Mouse (Mus musculus): ENCODE results near the gene Parp3. TPM values are rescaled to one million over a fixed set of nuclear protein-coding genes. Genes with fewer than 3 reads are reported as not detected.

Gene Parp3
- polyA plus RNA-seq, 1 experiment from 2014 or later = 3.5 TPM

GRCm38 (mm10) chr9:106465571-106466200 lies 11.1 kb downstream of the Parp3 start, which contains the start of gene Gpr62:
Gene Gpr62, minus strand, starts transcription at chr9:106465938.
- WGBS = 27% methylated on average over 26 of the region's 26 CpGs
- peak within 1 kb of the TSS; percentile 99 for H3K4me2 ChIP-seq
- H3K36me3 ChIP-seq = peaks cover 39% of the 10 kb centered on the region
- H3K27me3 ChIP-seq = peaks cover 8% of the 10 kb centered on the region; the same call in 1 of the 2 replicates
- peak within 1 kb of the TSS; percentile 66 for H3K4me3 ChIP-seq (replicated peaks)
- no peak for ATAC-seq (ENCODE audit: insufficient number of reproducible peaks, insufficient read depth, low FRiP score, low TSS enrichment, low read depth)
- no peaks in the 10 kb centered on the region for H3K9me3 ChIP-seq
- H3K9ac ChIP-seq (replicated peaks) = peak within 1 kb of the TSS; percentile 82
- peak within 1 kb of the TSS; percentile 67 for H3K27ac ChIP-seq
- H3K4me1 ChIP-seq (replicated peaks) = peaks cover 19% of the 10 kb centered on the region

DNA sequence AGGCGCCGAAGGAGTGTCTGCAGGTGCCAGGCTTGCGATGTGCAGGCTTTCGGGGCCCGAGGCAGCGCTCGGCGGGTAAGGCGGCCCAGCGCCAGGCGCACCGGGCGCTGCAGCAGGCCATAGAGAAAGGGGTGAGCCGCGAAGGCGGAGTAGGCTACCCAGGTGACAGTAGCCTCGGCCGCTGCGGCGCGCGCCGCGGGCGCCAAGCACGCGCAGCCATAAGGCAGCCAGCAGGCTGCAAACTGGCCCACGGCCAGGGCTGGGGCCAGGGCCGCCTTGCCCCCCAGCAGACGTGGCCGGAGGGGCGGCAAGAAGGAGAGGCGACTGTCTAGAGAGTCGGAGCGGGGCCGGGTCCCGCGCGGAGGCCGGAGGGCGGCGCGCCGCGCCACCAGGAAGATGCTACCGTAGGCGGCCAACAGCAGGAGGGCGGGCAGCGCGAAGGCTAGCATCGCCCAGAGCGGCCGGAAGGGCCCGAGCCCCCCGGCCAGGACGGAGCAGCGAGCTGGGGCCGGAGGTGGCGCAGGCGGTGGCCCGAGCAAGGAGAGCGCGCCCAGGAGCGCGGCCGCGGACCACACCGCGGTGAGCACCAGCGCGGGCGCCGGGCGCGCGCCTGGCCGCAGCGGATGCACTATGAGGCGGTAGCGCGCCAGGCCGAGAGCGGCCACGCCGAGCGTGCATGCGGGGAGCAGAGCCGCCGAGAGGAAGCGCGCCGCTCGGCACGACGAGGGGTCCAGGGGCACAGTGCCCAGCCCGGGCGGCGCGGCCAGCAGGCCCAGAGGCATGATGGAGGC lies 11.8 kb downstream of the Parp3 start:
- Histone ChIP-seq H3K27ac (peak overlapping the region; percentile 67), H3K4me3 (replicated peaks) (peak overlapping the region; percentile 66), H3K9ac (replicated peaks) (peak overlapping the region; percentile 82), H3K36me3 (peaks cover 46% of the 10 kb centered on the region), H3K27me3 (peaks cover 8% of the 10 kb centered on the region; the same call in 1 of the 2 replicates), H3K4me1 (replicated peaks) (peaks cover 24% of the 10 kb centered on the region), H3K9me3 (no peaks in the 10 kb centered on the region), H3K4me2 (peak overlapping the region; percentile 99)
- 1% methylated on average over 99 of the region's 99 CpGs for WGBS
- peak; percentile 61 for ATAC-seq (ENCODE audit: insufficient number of reproducible peaks, insufficient read depth, low FRiP score, low TSS enrichment, low read depth)

- no peak for ATAC-seq (ENCODE audit: insufficient number of reproducible peaks, insufficient read depth, low FRiP score, low TSS enrichment, low read depth)
- peaks cover 52% of the 10 kb centered on the region for H3K36me3 ChIP-seq
- H3K27ac ChIP-seq = peak overlapping the region; percentile 29; the same call in 1 of the 2 replicates
- H3K4me2 ChIP-seq = no peak overlapping the region
- H3K9me3 ChIP-seq = no peaks in the 10 kb centered on the region
- H3K9ac ChIP-seq (replicated peaks) = no peak overlapping the region
- H3K4me3 ChIP-seq (replicated peaks) = no peak overlapping the region
- 88% methylated on average over 21 of the region's 21 CpGs for WGBS
- peaks cover 8% of the 10 kb centered on the region; the same call in 1 of the 2 replicates for H3K27me3 ChIP-seq
- peaks cover 29% of the 10 kb centered on the region for H3K4me1 ChIP-seq (replicated peaks)
These were observed 13.4 kb downstream of the Parp3 start for GRCm38 (mm10) chr9:106463122-106464063.

DNA sequence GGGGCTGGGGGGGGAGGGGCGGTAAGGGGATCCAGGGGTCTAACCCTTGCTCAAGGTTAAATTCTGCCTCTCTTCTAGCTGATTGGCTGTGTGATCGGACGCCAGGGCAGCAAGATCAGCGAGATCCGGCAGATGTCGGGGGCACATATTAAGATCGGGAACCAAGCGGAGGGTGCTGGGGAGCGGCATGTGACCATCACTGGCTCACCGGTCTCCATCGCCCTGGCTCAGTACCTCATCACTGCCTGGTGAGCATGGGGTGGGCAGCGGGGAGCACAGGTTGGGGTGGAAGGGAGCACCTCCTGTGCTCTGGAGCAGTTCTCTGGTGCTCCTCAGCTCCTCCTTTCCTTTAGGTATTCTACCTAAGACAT lies 14.3 kb downstream of the Parp3 start:
- 91% methylated on average over 12 of the region's 12 CpGs for WGBS
- Histone ChIP-seq H3K4me2 (no peak overlapping the region), H3K4me1 (replicated peaks) (peaks cover 38% of the 10 kb centered on the region)

DNA sequence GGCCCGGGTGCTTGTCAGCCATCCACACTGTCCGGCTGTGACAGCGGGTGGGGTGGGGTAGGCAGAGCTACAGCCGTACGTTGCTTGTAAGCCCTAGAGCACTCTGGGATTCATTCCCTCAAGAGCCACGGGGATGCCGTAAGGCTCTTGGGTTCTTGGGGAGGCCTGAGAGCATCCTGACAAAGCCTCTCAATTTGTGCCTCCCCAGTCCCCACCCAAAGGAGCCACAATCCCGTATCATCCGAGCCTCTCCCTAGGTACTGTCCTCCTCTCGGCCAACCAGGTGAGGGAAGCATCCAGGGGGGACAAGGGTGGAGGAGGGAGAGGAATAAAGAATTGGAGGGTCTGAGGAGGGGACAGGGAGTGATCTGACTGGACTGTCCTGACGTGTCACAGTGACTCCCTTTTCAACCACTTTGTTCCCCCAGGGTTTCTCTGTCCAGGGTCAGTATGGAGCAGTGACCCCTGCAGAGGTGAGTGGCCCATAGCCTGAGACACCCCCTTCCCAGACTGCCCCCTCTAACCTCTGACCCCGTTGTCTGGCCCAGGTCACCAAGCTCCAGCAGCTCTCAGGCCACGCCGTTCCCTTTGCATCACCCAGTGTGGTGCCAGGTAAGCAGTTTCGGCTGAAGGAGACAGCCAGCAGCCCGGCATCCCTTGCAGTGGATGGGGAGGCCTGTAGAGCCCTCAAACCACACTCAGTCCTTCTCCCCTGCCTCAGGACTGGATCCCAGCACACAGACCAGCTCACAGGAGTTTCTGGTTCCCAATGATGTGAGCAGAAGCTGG lies 14.9 kb downstream of the Parp3 start:
- no peak overlapping the region for H3K9ac ChIP-seq (replicated peaks)
- peaks cover 66% of the 10 kb centered on the region for H3K36me3 ChIP-seq
- no peaks in the 10 kb centered on the region for H3K9me3 ChIP-seq
- 88% methylated on average over 16 of the region's 16 CpGs for WGBS
- peaks cover 8% of the 10 kb centered on the region; the same call in 1 of the 2 replicates for H3K27me3 ChIP-seq
- H3K27ac ChIP-seq = no peak overlapping the region
- H3K4me3 ChIP-seq (replicated peaks) = no peak overlapping the region
- no peak overlapping the region for H3K4me2 ChIP-seq
- peaks cover 43% of the 10 kb centered on the region for H3K4me1 ChIP-seq (replicated peaks)
- no peak for ATAC-seq (ENCODE audit: insufficient number of reproducible peaks, insufficient read depth, low FRiP score, low TSS enrichment, low read depth)

More for the DNA sequence above, 14.3 kb downstream of the Parp3 start:
- Histone ChIP-seq H3K9ac (replicated peaks) (no peak overlapping the region), H3K27ac (no peak overlapping the region), H3K36me3 (peaks cover 60% of the 10 kb centered on the region), H3K4me3 (replicated peaks) (no peak overlapping the region), H3K27me3 (peaks cover 8% of the 10 kb centered on the region; the same call in 1 of the 2 replicates), H3K9me3 (no peaks in the 10 kb centered on the region)
- ATAC-seq (ENCODE audit: insufficient number of reproducible peaks, insufficient read depth, low FRiP score, low TSS enrichment, low read depth) = no peak

DNA sequence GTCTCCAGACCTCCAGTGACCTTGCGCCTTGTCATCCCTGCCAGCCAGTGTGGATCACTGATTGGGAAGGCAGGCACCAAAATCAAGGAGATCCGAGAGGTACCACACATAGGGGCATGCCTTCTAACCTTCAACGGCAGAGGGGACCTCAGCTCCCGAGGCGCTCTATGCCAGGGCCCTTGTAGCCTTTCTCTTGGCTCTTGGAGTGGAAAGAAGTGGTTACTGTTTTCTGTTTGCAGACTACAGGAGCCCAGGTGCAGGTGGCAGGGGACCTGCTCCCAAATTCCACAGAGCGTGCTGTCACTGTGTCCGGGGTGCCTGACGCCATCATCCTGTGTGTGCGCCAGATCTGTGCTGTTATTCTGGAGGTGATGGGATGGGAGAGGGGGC lies 15.7 kb downstream of the Parp3 start:
- ATAC-seq (ENCODE audit: insufficient number of reproducible peaks, insufficient read depth, low FRiP score, low TSS enrichment, low read depth) = no peak
- peaks cover 50% of the 10 kb centered on the region for H3K4me1 ChIP-seq (replicated peaks)
- H3K36me3 ChIP-seq = peaks cover 73% of the 10 kb centered on the region
- no peaks in the 10 kb centered on the region for H3K9me3 ChIP-seq
- H3K4me3 ChIP-seq (replicated peaks) = no peak overlapping the region
- no peak overlapping the region for H3K9ac ChIP-seq (replicated peaks)
- H3K27ac ChIP-seq = no peak overlapping the region
- peaks cover 5% of the 10 kb centered on the region; the same call in 1 of the 2 replicates for H3K27me3 ChIP-seq
- no peak overlapping the region for H3K4me2 ChIP-seq
- WGBS = 92% methylated on average over 9 of the region's 9 CpGs

- no peak for ATAC-seq (ENCODE audit: insufficient number of reproducible peaks, insufficient read depth, low FRiP score, low TSS enrichment, low read depth)
- no peak overlapping the region for H3K4me3 ChIP-seq (replicated peaks)
- H3K27ac ChIP-seq = no peak overlapping the region
- H3K9me3 ChIP-seq = no peaks in the 10 kb centered on the region
- H3K4me1 ChIP-seq (replicated peaks) = peaks cover 50% of the 10 kb centered on the region
- H3K4me2 ChIP-seq = no peak overlapping the region
- 73% methylated on average over 18 of the region's 18 CpGs for WGBS
- H3K9ac ChIP-seq (replicated peaks) = no peak overlapping the region
- H3K27me3 ChIP-seq = peaks cover under 1% of the 10 kb centered on the region; the same call in 1 of the 2 replicates
- peaks cover 74% of the 10 kb centered on the region for H3K36me3 ChIP-seq
These were observed 16.2 kb downstream of the Parp3 start for GRCm38 (mm10) chr9:106460401-106461025.

GRCm38 (mm10) chr9:106459946-106460345 lies 16.8 kb downstream of the Parp3 start:
- WGBS = 83% methylated on average over 15 of the region's 15 CpGs
- ATAC-seq (ENCODE audit: insufficient number of reproducible peaks, insufficient read depth, low FRiP score, low TSS enrichment, low read depth) = no peak
- peaks cover 50% of the 10 kb centered on the region for H3K4me1 ChIP-seq (replicated peaks)
- no peak overlapping the region for H3K9ac ChIP-seq (replicated peaks)
- H3K9me3 ChIP-seq = no peaks in the 10 kb centered on the region
- H3K4me2 ChIP-seq = no peak overlapping the region
- H3K27ac ChIP-seq = no peak overlapping the region
- H3K27me3 ChIP-seq = no peaks in the 10 kb centered on the region
- no peak overlapping the region for H3K4me3 ChIP-seq (replicated peaks)
- H3K36me3 ChIP-seq = peaks cover 74% of the 10 kb centered on the region

DNA sequence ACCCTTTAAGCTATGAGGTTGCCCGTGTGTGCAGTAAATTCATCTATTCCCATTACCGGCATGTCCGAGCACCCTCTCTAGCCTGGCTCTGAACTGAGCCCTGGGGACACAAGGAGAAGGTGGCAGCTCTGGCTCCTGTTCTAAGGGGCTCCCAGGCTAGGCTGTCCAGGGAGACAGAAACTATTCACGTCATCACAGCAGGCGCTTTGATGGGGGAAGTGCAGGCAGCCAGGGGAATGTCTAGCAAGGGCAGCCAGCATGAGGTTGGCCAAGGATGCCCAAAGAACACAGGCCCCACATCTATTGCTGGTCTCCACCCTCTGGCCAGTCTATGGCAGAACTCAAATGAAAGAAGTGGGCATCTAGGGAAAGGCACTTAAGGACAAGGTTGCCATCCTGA lies 18.8 kb downstream of the Parp3 start:
- WGBS = 79% methylated on average over 5 of the region's 5 CpGs
- no peak overlapping the region for H3K27ac ChIP-seq
- no peak for ATAC-seq (ENCODE audit: insufficient number of reproducible peaks, insufficient read depth, low FRiP score, low TSS enrichment, low read depth)
- peaks cover 57% of the 10 kb centered on the region for H3K36me3 ChIP-seq
- no peaks in the 10 kb centered on the region for H3K9me3 ChIP-seq
- peak overlapping the region; percentile 31; the same call in 1 of the 2 replicates for H3K9ac ChIP-seq (replicated peaks)
- no peaks in the 10 kb centered on the region for H3K27me3 ChIP-seq
- no peak overlapping the region for H3K4me3 ChIP-seq (replicated peaks)
- peaks cover 51% of the 10 kb centered on the region for H3K4me1 ChIP-seq (replicated peaks)
- H3K4me2 ChIP-seq = no peak overlapping the region

DNA sequence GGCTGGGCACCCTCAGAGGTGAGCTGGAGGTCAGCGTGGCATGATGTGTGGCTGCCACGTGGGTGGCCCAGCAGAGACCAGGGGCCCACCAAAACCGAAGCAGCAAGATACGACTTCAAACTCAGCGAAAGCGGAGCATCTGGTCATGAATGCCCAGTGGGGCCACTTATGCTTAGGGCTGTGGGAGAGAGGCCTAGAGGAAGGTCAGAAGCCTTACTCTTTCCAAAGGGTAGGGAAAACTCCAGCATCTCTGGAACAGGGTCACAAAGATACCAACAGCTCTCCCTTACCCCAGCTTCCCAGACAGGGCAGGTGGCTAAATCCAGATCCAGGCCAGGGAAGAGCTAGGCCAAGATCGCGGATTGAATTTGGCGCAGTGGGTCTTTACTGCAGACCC lies 19.6 kb downstream of the Parp3 start:
- Histone ChIP-seq H3K9me3 (no peaks in the 10 kb centered on the region), H3K27me3 (no peaks in the 10 kb centered on the region), H3K27ac (peak overlapping the region; percentile 94), H3K4me3 (replicated peaks) (peak overlapping the region; percentile 81), H3K4me2 (peak overlapping the region; percentile 96), H3K9ac (replicated peaks) (peak overlapping the region; percentile 42; the same call in 1 of the 2 replicates), H3K36me3 (peaks cover 50% of the 10 kb centered on the region), H3K4me1 (replicated peaks) (peaks cover 59% of the 10 kb centered on the region)
- ATAC-seq (ENCODE audit: insufficient number of reproducible peaks, insufficient read depth, low FRiP score, low TSS enrichment, low read depth) = no peak
- WGBS = 49% methylated on average over 9 of the region's 9 CpGs

Measured in limb, embryonic 12.5 days (tissue).